Mouse (Mus musculus) heart, postnatal 0 days (tissue): ENCODE data around the gene Olfr288. TPM values are rescaled to one million over a fixed set of nuclear protein-coding genes. Genes with fewer than 3 reads are reported as not detected.

Experiments
- ATAC-seq: fragments of 200-750 bp; cut with Nextera tagmentation; 2 replicates; pipeline ENCODE4 v1.8.0; 2017; ENCODE audit warnings: low read depth, moderate number of reproducible peaks, moderate library complexity; ENCODE audit not compliant: insufficient read depth
- DNase-seq: peaks from one replicate; pipeline ENCODE4 v3.0.0-alpha.2; 2016; ENCODE audit warnings: low spot score
- H3K27ac ChIP-seq: fragments of 300-500 bp; sonication (generic); 2 replicates; pipeline ENCODE4 v1.5.1; 2014; ENCODE audit warnings: low read depth, mild to moderate bottlenecking
- H3K27me3 ChIP-seq: fragments of 300-500 bp; sonication (generic); 2 replicates; pipeline ENCODE4 v1.6.1; 2014; ENCODE audit warnings: low read length, mixed read lengths; ENCODE audit not compliant: control insufficient read depth, insufficient read depth
- H3K36me3 ChIP-seq: fragments of 300-500 bp; sonication (generic); replicated peaks from 2 replicates; pipeline ENCODE4 v1.6.1; 2014; ENCODE audit warnings: low read length, mixed read lengths; ENCODE audit not compliant: control insufficient read depth, insufficient read depth
- H3K4me1 ChIP-seq: fragments of 300-500 bp; sonication (generic); 2 replicates; pipeline ENCODE4 v1.6.1; 2014; ENCODE audit warnings: antibody characterized with exemption; ENCODE audit not compliant: control insufficient read depth, insufficient read depth
- H3K4me2 ChIP-seq: fragments of 300-500 bp; sonication (generic); 2 replicates; pipeline ENCODE4 v1.6.1; 2014; ENCODE audit warnings: low read depth, mild to moderate bottlenecking, low read length, moderate library complexity
- H3K4me3 ChIP-seq: fragments of 300-500 bp; sonication (generic); 2 replicates; pipeline ENCODE4 v1.5.1; 2014; ENCODE audit warnings: low read depth, low read length
- H3K9ac ChIP-seq: fragments of 300-500 bp; sonication (generic); replicated peaks from 2 replicates; pipeline ENCODE4 v1.6.1; 2014; ENCODE audit warnings: low read depth, low read length, mixed read lengths
- H3K9me3 ChIP-seq: fragments of 300-500 bp; sonication (generic); replicated peaks from 2 replicates; pipeline ENCODE4 v1.6.1; 2016; ENCODE audit warnings: low read length; ENCODE audit not compliant: control insufficient read depth
- CTCF ChIP-seq: IDR thresholded peaks from 2 replicates; pipeline ENCODE4 v1.5.1; 2016; ENCODE audit warnings: antibody characterized with exemption, control low read depth, low read depth
- EP300 ChIP-seq: IDR thresholded peaks from 2 replicates; pipeline ENCODE4 v1.6.1; 2016; ENCODE audit warnings: antibody characterized with exemption, low read depth
- WGBS: fragments of 180-500 bp; shearing (Covaris S2); extraction: QIAGEN DNeasy Blood & Tissue Kit; methylation state at CpG from one replicate; pipeline ENCODE4 v1.1.7; 2014; 5-methylcytosine and 5-hydroxymethylcytosine counted together
- polyA plus RNA-seq: library from polyadenylated mRNA; unstranded; fragments of >200 nt; fragmentation: Nextera tagmentation; extraction: Ambion mirVana; gene quantifications from 2 replicates; pipeline ENCODE4 v1.2.1, GENCODE M21; 2015
- total RNA-seq: library from RNA; depleted of rRNA; stranded (reverse); fragments of >200 nt; gene quantifications from 2 replicates; pipeline ENCODE4 v1.2.3, GENCODE M21; 2014; ENCODE audit warnings: low replicate concordance

Gene Olfr288
- total and polyA plus RNA-seq, 2 experiments from 2014 or later, result not detected

GRCm38 (mm10) chr15:98181856-98182570 is 13.3 kb downstream of the Olfr288 start:
- peak overlapping the region; percentile 12; the same call in 1 of the 2 replicates for H3K4me2 ChIP-seq
- no peak overlapping the region for H3K9ac ChIP-seq
- ATAC-seq, result no peak
- H3K27ac ChIP-seq, result peak overlapping the region; percentile 92
- no peak overlapping the region for H3K4me3 ChIP-seq
- H3K36me3 ChIP-seq, result no peaks in the 10 kb centered on the region
- TF ChIP-seq EP300 (no peak), CTCF (no peak)
- DNase-seq, result no peak
- no peaks in the 10 kb centered on the region for H3K9me3 ChIP-seq
- H3K27me3 ChIP-seq, result no peaks in the 10 kb centered on the region
- WGBS, result 56% methylated on average over 12 of the region's 12 CpGs
- 0 out of 2 replicates have a peak, but pooled peaks cover 8% of the 10 kb centered on the region for H3K4me1 ChIP-seq

- under 1% methylated on average over 30 of the region's 30 CpGs for WGBS
- peak; percentile 97 for ATAC-seq
These were observed 14.1 kb downstream of the Olfr288 start for GRCm38 (mm10) chr15:98181132-98181711.

GRCm38 (mm10) chr15:98180567-98181131 is 14.7 kb downstream of the Olfr288 start:
- peak overlapping the region; percentile 92 for H3K27ac ChIP-seq
- H3K4me1 ChIP-seq, result 0 out of 2 replicates have a peak, but pooled peaks cover 8% of the 10 kb centered on the region
- H3K4me3 ChIP-seq, result peak overlapping the region; percentile 50
- TF ChIP-seq CTCF (no peak), EP300 (no peak)
- no peaks in the 10 kb centered on the region for H3K9me3 ChIP-seq
- DNase-seq (no peak), ATAC-seq (no peak)
- H3K9ac ChIP-seq, result peak overlapping the region; percentile 54
- no peaks in the 10 kb centered on the region for H3K27me3 ChIP-seq
- 9% methylated on average over 26 of the region's 26 CpGs for WGBS
- H3K4me2 ChIP-seq, result peak overlapping the region; percentile 75
- no peaks in the 10 kb centered on the region for H3K36me3 ChIP-seq

More at GRCm38 (mm10) chr15:98181132-98181711, 14.1 kb downstream of the Olfr288 start:
- Histone ChIP-seq H3K4me2 (peak overlapping the region; percentile 75), H3K36me3 (no peaks in the 10 kb centered on the region), H3K27ac (peak overlapping the region; percentile 92), H3K9ac (peak overlapping the region; percentile 54), H3K9me3 (no peaks in the 10 kb centered on the region), H3K4me3 (peak overlapping the region; percentile 50), H3K4me1 (0 out of 2 replicates have a peak, but pooled peaks cover 8% of the 10 kb centered on the region), H3K27me3 (no peaks in the 10 kb centered on the region)
- TF ChIP-seq CTCF, result peak; percentile 95
- peak; percentile 81 for TF ChIP-seq EP300
- DNase-seq, result peak; percentile 98

GRCm38 (mm10) chr15:98177320-98177719 is 18.0 kb downstream of the Olfr288 start:
- Histone ChIP-seq H3K27me3 (no peaks in the 10 kb centered on the region), H3K9ac (no peak overlapping the region)

GRCm38 (mm10) chr15:98173821-98174220 is 21.5 kb downstream of the Olfr288 start:
- H3K9me3 ChIP-seq, result no peaks in the 10 kb centered on the region
- WGBS, result 41% methylated on average over 8 of the region's 8 CpGs
- no peak overlapping the region for H3K27ac ChIP-seq
- H3K36me3 ChIP-seq, result no peaks in the 10 kb centered on the region
- H3K4me1 ChIP-seq, result no peaks in the 10 kb centered on the region
- no peak overlapping the region for H3K4me2 ChIP-seq
- ATAC-seq (no peak), DNase-seq (peak; percentile 55)
- no peak overlapping the region for H3K4me3 ChIP-seq
- peaks cover 12% of the 10 kb centered on the region for H3K27me3 ChIP-seq
- TF ChIP-seq EP300 (no peak), CTCF (peak; percentile 68)
- H3K9ac ChIP-seq, result no peak overlapping the region

More at GRCm38 (mm10) chr15:98177320-98177719, 18.0 kb downstream of the Olfr288 start:
- H3K4me3 ChIP-seq, result no peak overlapping the region
- H3K36me3 ChIP-seq, result no peaks in the 10 kb centered on the region
- no peak overlapping the region for H3K27ac ChIP-seq
- no peak overlapping the region for H3K4me2 ChIP-seq
- TF ChIP-seq CTCF (no peak), EP300 (no peak)
- no peak for ATAC-seq
- 0 out of 2 replicates have a peak, but pooled peaks cover 8% of the 10 kb centered on the region for H3K4me1 ChIP-seq
- H3K9me3 ChIP-seq, result no peaks in the 10 kb centered on the region
- 66% methylated on average over 3 of the region's 3 CpGs for WGBS
- DNase-seq, result no peak
